Mouse (Mus musculus) layer of hippocampus, adult 2 months (tissue): ENCODE results near the gene Stxbp2. TPM values are rescaled to one million over a fixed set of nuclear protein-coding genes. Genes with fewer than 3 reads are reported as not detected.

Source experiments
- DNase-seq, 2 experiments: peaks; one replicate each; pipeline ENCODE4 v3.0.0; 2022; ENCODE audit warnings: low spot score in 2 of 2
- H3K27ac ChIP-seq: fragments of 200-600 bp; 2 replicates; pipeline ENCODE4 v1.8.1; 2022
- H3K4me3 ChIP-seq: fragments of 200-600 bp; 2 replicates; pipeline ENCODE4 v1.8.1; 2022; ENCODE audit warnings: mild to moderate bottlenecking
- CTCF ChIP-seq: fragments of 200-600 bp; conservative IDR thresholded peaks from 2 replicates; pipeline ENCODE4 v1.8.1; 2022; ENCODE audit warnings: antibody characterized with exemption, mild to moderate bottlenecking, moderate library complexity
- total RNA-seq, 2 experiments: library from RNA; stranded (reverse); gene quantifications; 2 replicates each; pipeline ENCODE4 v1.2.3; 2021

Gene Stxbp2
- total RNA-seq, 2 experiments from 2014 or later, result 43.3 to 55.7 TPM

- Histone ChIP-seq H3K27ac (no peak overlapping the region), H3K4me3 (no peak overlapping the region)
- DNase-seq, result no peak
- TF ChIP-seq CTCF, result no peak
Observed at GRCm38 (mm10) chr8:3648990-3649389, 18.2 kb downstream of the Stxbp2 start.

DNA sequence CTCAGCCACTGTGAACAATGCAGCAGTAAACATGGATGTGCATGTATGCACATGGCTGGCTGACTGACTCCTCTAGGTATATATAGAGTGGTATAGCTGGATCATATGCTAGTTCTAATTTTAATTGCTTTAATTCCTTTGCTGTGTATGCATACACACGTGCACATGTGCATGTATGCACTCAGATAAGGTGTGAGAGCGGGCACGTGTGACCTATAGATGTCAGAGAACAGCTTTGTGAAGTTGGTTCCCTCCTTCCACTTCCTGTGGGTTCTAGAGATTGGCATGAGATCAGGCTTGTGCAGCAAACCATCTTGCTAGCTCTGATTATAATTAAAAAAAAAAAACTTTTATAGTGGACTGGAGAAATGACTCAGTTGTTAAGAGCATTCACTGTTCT is 22.1 kb downstream of the Stxbp2 start:
- H3K27ac ChIP-seq, result no peak overlapping the region
- no peak for DNase-seq
- TF ChIP-seq CTCF, result no peak
- no peak overlapping the region for H3K4me3 ChIP-seq

GRCm38 (mm10) chr8:3654726-3655508 is 24.2 kb downstream of the Stxbp2 start:
- no peak for DNase-seq
- Histone ChIP-seq H3K4me3 (no peak overlapping the region), H3K27ac (no peak overlapping the region)
- TF ChIP-seq CTCF, result no peak

GRCm38 (mm10) chr8:3655526-3655925 is 24.8 kb downstream of the Stxbp2 start, which contains the start of gene Retn:
Gene Retn (plus strand): TSS chr8:3655770.
- no peak for DNase-seq
- no peak for TF ChIP-seq CTCF
- H3K4me3 ChIP-seq, result no peak within 1 kb of the TSS
- no peak within 1 kb of the TSS for H3K27ac ChIP-seq

GRCm38 (mm10) chr8:3656725-3657381 is 26.1 kb downstream of the Stxbp2 start:
- no peak for TF ChIP-seq CTCF
- no peak overlapping the region for H3K27ac ChIP-seq
- DNase-seq, result no peak
- H3K4me3 ChIP-seq, result no peak overlapping the region

- no peak for TF ChIP-seq CTCF
- Histone ChIP-seq H3K27ac (no peak overlapping the region), H3K4me3 (no peak overlapping the region)
- no peak for DNase-seq
Observed at GRCm38 (mm10) chr8:3660889-3661288, 30.1 kb downstream of the Stxbp2 start.

GRCm38 (mm10) chr8:3664405-3664804 is 33.6 kb downstream of the Stxbp2 start:
- no peak for TF ChIP-seq CTCF
- H3K4me3 ChIP-seq, result no peak overlapping the region

DNA sequence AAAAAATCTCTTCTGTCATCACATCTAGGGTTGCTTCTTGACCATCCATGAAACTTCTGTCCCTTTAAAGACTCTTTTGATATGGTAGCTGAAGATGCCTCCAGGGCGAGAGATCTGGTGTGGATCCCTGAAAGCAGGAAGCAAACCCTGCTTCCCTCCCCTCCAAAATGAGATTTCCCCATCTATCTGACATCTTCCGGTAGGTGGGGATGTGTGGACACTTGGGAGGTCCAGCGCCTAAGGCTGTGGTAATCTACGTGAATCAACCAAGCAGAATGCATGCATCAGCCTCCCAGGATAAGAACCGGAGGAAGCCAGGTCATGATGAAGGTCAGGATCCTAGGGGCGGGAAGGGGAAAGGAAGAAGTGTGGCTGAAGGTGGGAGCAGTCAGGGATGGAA is 34.8 kb downstream of the Stxbp2 start, which contains the start of gene Mcemp1:
TSS of gene Mcemp1 (plus strand) at position 248 of the 400 bp plus-strand sequence.
- no peak within 1 kb of the TSS for H3K4me3 ChIP-seq
- TF ChIP-seq CTCF, result no peak
- H3K27ac ChIP-seq, result no peak within 1 kb of the TSS
- no peak for DNase-seq

More at GRCm38 (mm10) chr8:3664405-3664804, 33.6 kb downstream of the Stxbp2 start:
- H3K27ac ChIP-seq, result no peak overlapping the region
- DNase-seq, result no peak

GRCm38 (mm10) chr8:3670388-3670787 is 39.6 kb downstream of the Stxbp2 start:
- no peak overlapping the region for H3K27ac ChIP-seq
- DNase-seq, result no peak
- TF ChIP-seq CTCF, result no peak
- H3K4me3 ChIP-seq, result no peak overlapping the region

- peak; percentile 92 for TF ChIP-seq CTCF
- DNase-seq, result peak; percentile 87 to 90
- Histone ChIP-seq H3K4me3 (peak within 1 kb of the TSS; percentile 87), H3K27ac (peak within 1 kb of the TSS; percentile 96)
Observed at GRCm38 (mm10) chr8:3671980-3672491, 41.3 kb downstream of the Stxbp2 start, which contains the start of gene Fcor. Gene Fcor (minus strand): TSS chr8:3672362.

DNA sequence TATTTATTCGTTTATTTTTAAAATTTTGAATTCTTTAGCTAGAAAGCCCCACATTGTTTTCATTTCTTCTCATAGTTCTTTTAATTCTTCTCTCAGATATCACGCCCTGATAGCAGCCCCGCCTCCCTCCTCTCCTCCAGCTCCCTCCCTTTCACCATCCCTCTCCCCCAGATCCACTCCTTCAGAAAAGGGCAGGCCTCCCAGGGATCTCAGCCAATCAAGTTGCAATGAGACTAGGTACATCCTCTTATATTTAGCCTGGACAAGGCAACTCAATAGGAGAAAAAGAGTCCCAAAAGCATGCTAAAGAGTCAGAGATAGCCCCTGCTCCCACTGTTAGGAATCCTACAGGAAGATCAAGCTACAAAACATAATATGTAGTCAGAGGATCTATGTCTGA is 43.9 kb downstream of the Stxbp2 start:
- no peak overlapping the region for H3K4me3 ChIP-seq
- no peak overlapping the region for H3K27ac ChIP-seq
- TF ChIP-seq CTCF, result no peak
- DNase-seq, result no peak

DNA sequence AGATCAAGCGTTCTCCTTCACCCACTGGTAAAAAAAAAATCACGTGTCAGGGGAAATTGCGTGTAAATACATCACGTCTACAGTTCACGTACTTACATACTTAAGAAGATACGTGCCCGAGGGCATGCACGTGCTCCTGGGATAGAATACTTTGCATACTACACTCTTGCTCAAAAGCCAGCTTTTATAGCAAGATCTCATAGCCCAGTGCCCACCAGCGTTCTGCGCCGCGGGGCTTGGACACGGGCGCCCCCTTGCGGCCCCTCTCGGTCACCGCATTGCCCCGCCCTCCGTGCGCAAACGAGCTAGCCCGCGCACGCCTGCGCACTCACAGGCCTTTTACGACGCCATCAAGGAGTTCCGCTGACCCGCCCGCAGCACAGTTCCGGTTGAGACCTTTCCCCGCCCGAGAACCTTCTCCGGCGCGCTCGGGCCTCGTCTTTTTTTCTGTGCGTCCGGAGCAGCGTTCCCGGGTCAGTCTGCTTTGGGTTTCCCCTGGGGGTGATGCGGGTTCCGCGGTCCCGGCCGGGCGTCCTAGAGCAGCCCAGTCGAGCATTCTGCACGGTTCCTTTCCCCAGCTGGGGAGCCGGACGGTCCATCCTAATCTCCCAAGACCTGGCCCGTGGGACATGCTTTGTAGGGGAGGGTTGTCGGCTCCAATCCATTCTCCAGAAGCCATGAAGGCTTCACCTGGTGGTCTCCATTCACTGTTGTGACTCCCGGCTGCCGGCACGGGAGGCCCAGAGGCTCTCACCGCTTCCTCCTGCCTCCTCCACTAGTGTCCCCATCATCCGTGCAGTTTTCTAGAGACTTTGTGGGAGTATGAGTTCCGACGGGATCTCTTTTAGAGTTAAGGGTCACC is 45.6 kb downstream of the Stxbp2 start, which contains the start of gene Trappc5:
TSS of gene Trappc5 (plus strand) at position 169 of the 862 bp plus-strand sequence.
- Histone ChIP-seq H3K4me3 (peak within 1 kb of the TSS; percentile 83), H3K27ac (peak within 1 kb of the TSS; percentile 93)
- TF ChIP-seq CTCF, result peak; percentile 97
- peak; percentile 93 to 96 for DNase-seq
